ENCODE assay signal across 18 mouse cellular contexts in genomic region chr6:30171226-30171625, GRCm38 (mm10).
DNase-seq lines count a peak whose midpoint lies in the region; ATAC-seq and TF ChIP-seq lines count a peak whose summit lies in the region.
"Had no signal": no experiment of that assay in that cellular context is flagged by ENCODE, and none has a peak within 500 bp of the region (broad histone marks: within the 10 kb centered on the region; RNA-seq: fewer than 3 reads in every experiment).

No protein-coding gene starts in this region.

- no peak overlapping the region for H3K4me3 ChIP-seq in midbrain, embryonic 11.5 days (ENCODE audit: low read depth, low read length)
- H3K4me3 ChIP-seq in midbrain, embryonic 15.5 days = no peak overlapping the region
- H3K4me3 ChIP-seq in embryonic facial prominence, embryonic 11.5 days (ENCODE audit: low read depth, low read length) = peak overlapping the region; percentile 43
- peak overlapping the region; percentile 35 for H3K4me3 ChIP-seq in neural tube, embryonic 13.5 days
- H3K4me3 ChIP-seq in heart, adult 2 months = no peak overlapping the region
- H3K4me3 ChIP-seq: midbrain, embryonic 12.5 days; myocyte had no signal

- WGBS in midbrain, embryonic 11.5 days = 25% methylated on average over 8 of the region's 8 CpGs
- 41% methylated on average over 8 of the region's 8 CpGs for WGBS in midbrain, embryonic 15.5 days
- 29% methylated on average over 8 of the region's 8 CpGs for WGBS in embryonic facial prominence, embryonic 11.5 days
- 13% methylated on average over 8 of the region's 8 CpGs for WGBS in neural tube, embryonic 13.5 days
- WGBS in heart, adult 2 months = 47% methylated on average over 8 of the region's 8 CpGs

- H3K9me3 ChIP-seq in midbrain, embryonic 11.5 days (ENCODE audit: control insufficient read depth, low read length) = no peaks in the 10 kb centered on the region
- H3K9me3 ChIP-seq in midbrain, embryonic 15.5 days = no peaks in the 10 kb centered on the region
- H3K9me3 ChIP-seq in embryonic facial prominence, embryonic 11.5 days (replicated peaks; ENCODE audit: control insufficient read depth, low read length) = no peaks in the 10 kb centered on the region
- no peaks in the 10 kb centered on the region for H3K9me3 ChIP-seq in neural tube, embryonic 13.5 days
- H3K9me3 ChIP-seq: midbrain, embryonic 12.5 days had no signal

- no peak overlapping the region for H3K27ac ChIP-seq in midbrain, embryonic 11.5 days (ENCODE audit: low read depth, low read length)
- no peak overlapping the region for H3K27ac ChIP-seq in midbrain, embryonic 15.5 days
- H3K27ac ChIP-seq in embryonic facial prominence, embryonic 11.5 days (replicated peaks; ENCODE audit: low read depth, low read length) = no peak overlapping the region
- no peak overlapping the region; the same call in 1 of the 2 replicates for H3K27ac ChIP-seq in neural tube, embryonic 13.5 days (replicated peaks)
- H3K27ac ChIP-seq in heart, adult 2 months = no peak overlapping the region
- H3K27ac ChIP-seq: midbrain, embryonic 12.5 days had no signal

- ATAC-seq in midbrain, embryonic 11.5 days (ENCODE audit: low FRiP score) = no peak
- ATAC-seq in midbrain, embryonic 15.5 days (replicated peaks) = no peak
- ATAC-seq in embryonic facial prominence, embryonic 11.5 days (replicated peaks; ENCODE audit: insufficient number of reproducible peaks, low FRiP score, low TSS enrichment, low read depth) = no peak
- no peak for ATAC-seq in neural tube, embryonic 13.5 days (ENCODE audit: low read depth)
- ATAC-seq: activated CD4-positive, CD25-positive, alpha-beta regulatory T cell, adult 4 months; inflammation-experienced regulatory T-cells, adult 6 months; liver, postnatal 0 days had no signal

- peaks cover 37% of the 10 kb centered on the region for H3K4me1 ChIP-seq in midbrain, embryonic 11.5 days (ENCODE audit: control insufficient read depth, insufficient read depth, low read length)
- H3K4me1 ChIP-seq in midbrain, embryonic 15.5 days = peaks cover 39% of the 10 kb centered on the region
- H3K4me1 ChIP-seq in embryonic facial prominence, embryonic 11.5 days (ENCODE audit: control insufficient read depth, insufficient read depth, low read length) = peaks cover 14% of the 10 kb centered on the region
- peaks cover 58% of the 10 kb centered on the region for H3K4me1 ChIP-seq in neural tube, embryonic 13.5 days (replicated peaks)
- H3K4me1 ChIP-seq in heart, adult 2 months (ENCODE audit: control insufficient read depth, insufficient read depth, low read length) = no peaks in the 10 kb centered on the region; the same call in 1 of the 2 replicates

- no peaks in the 10 kb centered on the region for H3K79me2 ChIP-seq in heart, adult 2 months (replicated peaks; ENCODE audit: control insufficient read depth, insufficient read depth, low read length)

- intact Hi-C loops in heart, adult 2 months (cut with DNase I) = no loop called here

- peak; percentile 90 for DNase-seq in midbrain, embryonic 11.5 days (ENCODE audit: low spot score, missing footprints)
- peak; percentile 85 for DNase-seq in ES-CJ7 (ENCODE audit: low read depth, low spot score)
- no peak for DNase-seq in embryonic facial prominence, embryonic 11.5 days (ENCODE audit: low spot score)
- DNase-seq in right cerebral cortex, postnatal 14 days = no peak
- no peak for DNase-seq in heart, adult 2 months
- DNase-seq: adrenal gland, postnatal 25 days; cerebellum, adult 18-20 months; gastrocnemius, postnatal 14 days; heart, postnatal 14 days; liver; liver, postnatal 0 days; right cerebral cortex, postnatal 4 days had no signal

- no peak for TF ChIP-seq EP300 in heart, adult 2 months (IDR thresholded peaks at IDR 0.05; ENCODE audit: insufficient read depth, low read depth, low read length)

- TF ChIP-seq CTCF in heart, adult 2 months (IDR thresholded peaks at IDR 0.05) = no peak

- H3K4me2 ChIP-seq in midbrain, embryonic 11.5 days = no peak overlapping the region
- no peak overlapping the region for H3K4me2 ChIP-seq in midbrain, embryonic 15.5 days
- H3K4me2 ChIP-seq in embryonic facial prominence, embryonic 11.5 days (ENCODE audit: low read depth, low read length) = peak overlapping the region; percentile 49; the same call in 1 of the 2 replicates
- peak overlapping the region; percentile 43 for H3K4me2 ChIP-seq in neural tube, embryonic 13.5 days
- H3K4me2 ChIP-seq: midbrain, embryonic 12.5 days had no signal

- no peak for TF ChIP-seq POLR2A in heart, adult 2 months (IDR thresholded peaks at IDR 0.05; ENCODE audit: insufficient read depth, low read depth, low read length)

- no peak overlapping the region for H3K9ac ChIP-seq in midbrain, embryonic 11.5 days (ENCODE audit: low read length)
- H3K9ac ChIP-seq in midbrain, embryonic 15.5 days = no peak overlapping the region
- H3K9ac ChIP-seq in embryonic facial prominence, embryonic 11.5 days (replicated peaks; ENCODE audit: low read length) = peak overlapping the region; percentile 18
- peak overlapping the region; percentile 59 for H3K9ac ChIP-seq in neural tube, embryonic 13.5 days
- H3K9ac ChIP-seq in heart, adult 2 months (ENCODE audit: low read depth, low read length) = no peak overlapping the region
- H3K9ac ChIP-seq: liver, postnatal 0 days; midbrain, embryonic 12.5 days had no signal

- no peaks in the 10 kb centered on the region for H3K36me3 ChIP-seq in midbrain, embryonic 11.5 days (ENCODE audit: control insufficient read depth, insufficient read depth, low read length)
- H3K36me3 ChIP-seq in midbrain, embryonic 15.5 days (replicated peaks) = no peaks in the 10 kb centered on the region
- no peaks in the 10 kb centered on the region for H3K36me3 ChIP-seq in embryonic facial prominence, embryonic 11.5 days (replicated peaks; ENCODE audit: control insufficient read depth, insufficient read depth, low read depth, low read length)
- no peaks in the 10 kb centered on the region for H3K36me3 ChIP-seq in neural tube, embryonic 13.5 days
- H3K36me3 ChIP-seq in heart, adult 2 months (ENCODE audit: control insufficient read depth, insufficient read depth, low read length) = no peaks in the 10 kb centered on the region
- H3K36me3 ChIP-seq: midbrain, embryonic 12.5 days had no signal

- H3K27me3 ChIP-seq in midbrain, embryonic 11.5 days (ENCODE audit: control insufficient read depth, insufficient read depth, low read length) = peaks cover 66% of the 10 kb centered on the region
- H3K27me3 ChIP-seq in midbrain, embryonic 15.5 days (replicated peaks) = peaks cover 79% of the 10 kb centered on the region
- H3K27me3 ChIP-seq in embryonic facial prominence, embryonic 11.5 days (ENCODE audit: control insufficient read depth, insufficient read depth, low read length) = peaks cover 50% of the 10 kb centered on the region
- H3K27me3 ChIP-seq in neural tube, embryonic 13.5 days = peaks cover 87% of the 10 kb centered on the region
- H3K27me3 ChIP-seq in heart, adult 2 months (ENCODE audit: control insufficient read depth, insufficient read depth, low read length) = peaks cover 46% of the 10 kb centered on the region

Comparison
In these comparisons a context has a peak if more than half of its experiments do, and no peak if none do; other contexts are left out.
1. DNase-seq: peak in midbrain, embryonic 11.5 days (single experiment) and ES-CJ7 (single experiment); none in embryonic facial prominence, embryonic 11.5 days (single experiment), right cerebral cortex, postnatal 14 days (single experiment) and heart, adult 2 months (0 of 2).
2. H3K4me2 ChIP-seq: peak in embryonic facial prominence, embryonic 11.5 days (single experiment) and neural tube, embryonic 13.5 days (single experiment); none in midbrain, embryonic 11.5 days (single experiment) and midbrain, embryonic 15.5 days (single experiment).
3. H3K4me3 ChIP-seq: peak in embryonic facial prominence, embryonic 11.5 days (single experiment) and neural tube, embryonic 13.5 days (single experiment); none in midbrain, embryonic 11.5 days (single experiment), midbrain, embryonic 15.5 days (single experiment) and heart, adult 2 months (single experiment).
4. H3K9ac ChIP-seq: peak in embryonic facial prominence, embryonic 11.5 days (single experiment) and neural tube, embryonic 13.5 days (single experiment); none in midbrain, embryonic 11.5 days (single experiment), midbrain, embryonic 15.5 days (single experiment) and heart, adult 2 months (single experiment).